Mouse (Mus musculus): ENCODE measurements around the gene Fgfrl1.

DNA sequence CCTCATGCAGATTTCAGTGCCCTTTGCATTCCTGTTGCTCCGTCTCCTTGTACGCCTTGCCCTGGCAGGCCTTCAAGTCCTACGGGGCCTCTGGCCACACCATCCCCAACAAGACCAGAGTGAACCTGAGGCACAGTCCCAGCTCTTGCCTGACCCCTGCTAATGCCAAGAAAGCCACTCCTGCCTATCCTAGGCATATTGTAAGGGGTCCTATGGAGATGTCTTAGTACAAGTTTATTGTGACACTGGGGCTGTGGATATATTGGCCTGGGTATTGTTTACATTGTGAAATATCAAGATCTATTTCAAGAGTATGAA is 45.9 kb upstream of the Fgfrl1 start:
- TF ChIP-seq GATA1 (IDR thresholded peaks at IDR 0.05; ENCODE audit: borderline replicate concordance, low read length) (no peak), FLI1 (IDR thresholded peaks at IDR 0.05; ENCODE audit: low read length) (no peak)
